Mouse (Mus musculus) bone marrow, adult 2 months (tissue): ENCODE measurements around the gene Arid1a.

Experiments used
- CTCF ChIP-seq: fragments of 200-500 bp; IDR thresholded peaks from 2 replicates; pipeline ENCODE4 v1.5.1; 2011; ENCODE audit warnings: low read length, control low read depth; ENCODE audit not compliant: control insufficient read depth, insufficient read depth
- POLR2A ChIP-seq: fragments of 200-500 bp; IDR thresholded peaks from 2 replicates; pipeline ENCODE4 v1.6.1; 2011; ENCODE audit warnings: low read depth, mild to moderate bottlenecking, control low read depth, low read length, borderline replicate concordance; ENCODE audit not compliant: control insufficient read depth

DNA sequence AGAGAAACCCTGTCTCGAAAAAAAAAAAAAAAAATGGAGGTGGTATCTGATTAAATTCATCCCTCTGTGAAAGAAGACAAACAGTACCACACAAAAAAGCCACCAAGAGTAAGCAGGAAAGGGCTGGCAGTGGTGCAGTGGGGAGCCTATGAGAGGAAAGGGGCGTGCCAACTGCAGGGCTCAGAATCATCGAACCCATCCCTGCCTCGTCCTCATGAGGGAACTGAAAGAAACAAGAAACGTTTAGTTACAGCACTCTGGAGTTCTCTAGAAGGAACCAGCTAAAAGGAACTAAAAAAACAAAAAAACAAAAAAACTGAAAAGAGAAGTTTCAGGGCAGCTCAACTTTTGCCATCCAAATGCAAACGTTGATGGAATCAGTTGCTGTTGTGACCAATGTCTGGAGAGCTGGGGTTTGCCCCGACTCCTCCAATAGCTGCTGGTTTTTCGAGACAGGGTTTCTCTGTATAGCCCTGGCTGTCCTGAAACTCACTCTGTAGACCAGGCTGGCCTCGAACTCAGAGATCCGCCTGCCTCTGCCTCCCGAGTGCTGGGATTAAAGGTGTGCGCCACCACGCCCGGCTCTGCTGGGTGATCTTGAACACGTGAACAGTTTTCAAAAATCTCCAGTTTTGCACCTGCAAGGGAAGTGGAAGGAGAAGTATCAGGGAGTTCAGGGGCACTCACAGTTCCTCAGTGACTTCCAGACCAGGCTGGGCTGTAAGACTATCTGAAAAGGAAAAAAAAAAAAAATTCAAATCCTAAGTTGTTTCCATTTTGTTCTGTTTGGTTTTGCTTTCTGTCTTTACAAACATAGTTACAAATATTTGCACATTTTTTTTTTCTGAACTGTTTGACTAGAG lies 48.1 kb upstream of the Arid1a start:
- no peak for TF ChIP-seq POLR2A
- TF ChIP-seq CTCF, result peak; percentile 11; the same call in 1 of the 2 replicates
